Mouse (Mus musculus) liver, embryonic 15.5 days (tissue): Measurements from ENCODE around the gene Krtap19-4. TPM values are rescaled to one million over a fixed set of nuclear protein-coding genes. Genes with fewer than 3 reads are reported as not detected.

Experiments
- ATAC-seq: fragments of 200-750 bp; cut with Nextera tagmentation; 2 replicates; pipeline ENCODE4 v1.8.0; 2017; ENCODE audit warnings: moderate number of reproducible peaks, mild to moderate bottlenecking, moderate library complexity; ENCODE audit not compliant: insufficient read depth
- H3K27ac ChIP-seq: fragments of 300-500 bp; sonication (generic); replicated peaks from 2 replicates; pipeline ENCODE4 v1.5.1; 2015; ENCODE audit warnings: mild to moderate bottlenecking, inconsistent platforms
- H3K27me3 ChIP-seq: fragments of 300-500 bp; sonication (generic); 2 replicates; pipeline ENCODE4 v1.6.1; 2015; ENCODE audit warnings: mild to moderate bottlenecking, inconsistent platforms
- H3K36me3 ChIP-seq: fragments of 300-500 bp; sonication (generic); replicated peaks from 2 replicates; pipeline ENCODE4 v1.6.1; 2015; ENCODE audit warnings: moderate library complexity, mild to moderate bottlenecking, inconsistent platforms
- H3K4me1 ChIP-seq: fragments of 300-500 bp; sonication (generic); replicated peaks from 2 replicates; pipeline ENCODE4 v1.6.1; 2015; ENCODE audit warnings: inconsistent platforms
- H3K4me2 ChIP-seq: fragments of 300-500 bp; sonication (generic); 2 replicates; pipeline ENCODE4 v1.6.1; 2015; ENCODE audit warnings: moderate library complexity, mild to moderate bottlenecking, inconsistent platforms
- H3K4me3 ChIP-seq: fragments of 300-500 bp; sonication (generic); replicated peaks from 2 replicates; pipeline ENCODE4 v1.5.1; 2015; ENCODE audit warnings: mild to moderate bottlenecking, inconsistent platforms
- H3K9ac ChIP-seq: fragments of 300-500 bp; sonication (generic); 2 replicates; pipeline ENCODE4 v1.6.1; 2015; ENCODE audit warnings: moderate library complexity, mild to moderate bottlenecking, inconsistent platforms
- H3K9me3 ChIP-seq: fragments of 300-500 bp; sonication (generic); replicated peaks from 2 replicates; pipeline ENCODE4 v1.6.1; 2016; ENCODE audit warnings: inconsistent platforms
- WGBS: fragments of 180-500 bp; shearing (Covaris S2); methylation state at CpG from one replicate; pipeline ENCODE4 v1.1.7; 2015; ENCODE audit warnings: mixed read lengths; ENCODE audit not compliant: insufficient replicate concordance; 5-methylcytosine and 5-hydroxymethylcytosine counted together
- polyA plus RNA-seq: library from polyadenylated mRNA; unstranded; fragments of >200 nt; fragmentation: Nextera tagmentation; extraction: Ambion mirVana; gene quantifications from 2 replicates; pipeline ENCODE4 v1.2.1, GENCODE M21; 2015

Krtap19-4 gene
- polyA plus RNA-seq: not detected in 2 replicates

DNA sequence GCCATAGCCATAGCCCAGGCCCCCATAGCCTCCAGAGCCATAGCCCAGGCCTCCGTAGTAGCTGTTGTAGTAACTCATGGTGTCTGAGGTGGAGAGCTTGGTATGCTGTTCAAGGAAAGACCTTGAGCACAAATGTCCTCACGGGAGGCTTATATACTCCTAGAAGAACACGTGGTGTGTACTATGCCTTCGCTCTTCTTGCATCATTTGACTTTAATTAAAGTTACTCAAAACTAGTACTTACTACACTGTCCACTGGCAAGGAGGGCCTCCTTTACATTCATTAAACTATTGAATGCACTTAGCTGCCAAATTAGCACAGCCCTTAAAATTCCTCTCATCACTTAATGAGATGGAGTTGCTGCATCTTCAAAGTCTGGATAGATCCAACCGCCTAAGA lies at the start of gene Krtap19-4:
Gene Krtap19-4 (minus strand): TSS at position 101 of the 400 bp plus-strand sequence.
- Histone ChIP-seq H3K36me3 (no peaks in the 10 kb centered on the region), H3K4me2 (no peak within 1 kb of the TSS), H3K27ac (no peak within 1 kb of the TSS), H3K9me3 (no peaks in the 10 kb centered on the region), H3K4me1 (no peaks in the 10 kb centered on the region), H3K4me3 (no peak within 1 kb of the TSS), H3K27me3 (no peaks in the 10 kb centered on the region), H3K9ac (no peak within 1 kb of the TSS)
- WGBS: 75% methylated on average over 5 of the region's 5 CpGs
- no peak for ATAC-seq

GRCm38 (mm10) chr16:88932165-88932564 lies 47.3 kb upstream of the Krtap19-4 start, which contains the start of gene Krtap19-9b:
Krtap19-9b (minus strand) TSS chr16:88932265.
- Histone ChIP-seq H3K9ac (no peak within 1 kb of the TSS), H3K9me3 (no peaks in the 10 kb centered on the region), H3K4me1 (no peaks in the 10 kb centered on the region), H3K36me3 (no peaks in the 10 kb centered on the region), H3K4me3 (no peak within 1 kb of the TSS), H3K27me3 (no peaks in the 10 kb centered on the region), H3K4me2 (no peak within 1 kb of the TSS), H3K27ac (no peak within 1 kb of the TSS)
- no peak for ATAC-seq
- 61% methylated on average over 3 of the region's 3 CpGs for WGBS

DNA sequence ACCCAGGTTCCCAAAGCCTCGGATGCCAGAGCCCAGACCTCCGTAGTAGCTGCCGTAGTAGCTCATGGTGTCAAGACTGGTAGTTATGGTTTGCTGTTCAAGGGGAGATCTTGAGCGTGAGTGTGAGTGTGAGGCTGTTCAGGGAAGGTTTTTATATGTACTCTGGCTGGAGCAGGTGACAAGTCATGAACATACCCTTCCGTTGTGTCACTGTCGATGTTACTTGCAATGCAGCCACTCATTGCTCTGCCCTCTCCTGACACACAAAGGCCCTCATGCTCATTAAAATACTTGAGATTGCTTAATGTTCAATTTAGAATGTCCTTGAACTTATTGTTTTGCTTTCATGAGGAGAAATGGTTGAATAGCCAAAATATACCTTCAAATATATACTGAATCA lies 11.5 kb upstream of the Krtap19-4 start, which contains the start of gene Krtap19-5:
Gene Krtap19-5 (minus strand): TSS at position 101 of the 400 bp plus-strand sequence.
- no peak within 1 kb of the TSS for H3K27ac ChIP-seq
- WGBS: 72% methylated on average over 6 of the region's 6 CpGs

DNA sequence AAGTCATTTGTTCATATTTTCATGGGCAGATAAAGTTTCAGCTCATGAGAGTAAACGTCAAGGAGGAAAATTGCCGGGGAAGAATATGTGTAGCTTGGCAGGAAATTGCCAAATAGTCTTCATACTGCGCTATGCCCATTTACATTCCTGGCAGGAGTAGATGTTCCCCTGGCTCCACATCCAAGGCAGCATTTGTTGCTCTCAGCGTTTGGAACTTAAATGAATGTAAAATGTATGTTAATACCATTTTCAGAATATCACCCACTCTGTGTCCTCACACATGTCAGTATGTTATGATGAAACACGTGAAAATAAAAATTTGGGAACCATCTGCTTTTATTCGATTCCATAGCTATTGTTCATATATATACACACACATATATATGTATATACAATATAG lies 2.0 kb upstream of the Krtap19-4 start:
- Histone ChIP-seq H3K4me3 (no peak overlapping the region), H3K4me1 (no peaks in the 10 kb centered on the region), H3K27me3 (no peaks in the 10 kb centered on the region), H3K36me3 (no peaks in the 10 kb centered on the region), H3K9me3 (no peaks in the 10 kb centered on the region), H3K9ac (no peak overlapping the region), H3K4me2 (no peak overlapping the region), H3K27ac (no peak overlapping the region)
- no peak for ATAC-seq
- 65% methylated on average over 6 of the region's 6 CpGs for WGBS

More for the DNA sequence above, 11.5 kb upstream of the Krtap19-4 start, which contains the start of gene Krtap19-5:
- no peak for ATAC-seq
- Histone ChIP-seq H3K4me2 (no peak within 1 kb of the TSS), H3K36me3 (no peaks in the 10 kb centered on the region), H3K9ac (no peak within 1 kb of the TSS), H3K4me1 (no peaks in the 10 kb centered on the region), H3K27me3 (no peaks in the 10 kb centered on the region), H3K4me3 (no peak within 1 kb of the TSS), H3K9me3 (no peaks in the 10 kb centered on the region)

GRCm38 (mm10) chr16:88877938-88878337 lies 7.0 kb downstream of the Krtap19-4 start, which contains the start of gene Krtap19-3:
Krtap19-3 (minus strand) TSS chr16:88878038.
- H3K27me3 ChIP-seq: no peaks in the 10 kb centered on the region
- no peaks in the 10 kb centered on the region for H3K36me3 ChIP-seq
- no peak within 1 kb of the TSS for H3K27ac ChIP-seq
- H3K4me3 ChIP-seq: no peak within 1 kb of the TSS
- no peak within 1 kb of the TSS for H3K9ac ChIP-seq
- no peaks in the 10 kb centered on the region for H3K9me3 ChIP-seq
- 62% methylated on average over 2 of the region's 2 CpGs for WGBS
- no peak within 1 kb of the TSS for H3K4me2 ChIP-seq
- no peaks in the 10 kb centered on the region for H3K4me1 ChIP-seq
- ATAC-seq: no peak

DNA sequence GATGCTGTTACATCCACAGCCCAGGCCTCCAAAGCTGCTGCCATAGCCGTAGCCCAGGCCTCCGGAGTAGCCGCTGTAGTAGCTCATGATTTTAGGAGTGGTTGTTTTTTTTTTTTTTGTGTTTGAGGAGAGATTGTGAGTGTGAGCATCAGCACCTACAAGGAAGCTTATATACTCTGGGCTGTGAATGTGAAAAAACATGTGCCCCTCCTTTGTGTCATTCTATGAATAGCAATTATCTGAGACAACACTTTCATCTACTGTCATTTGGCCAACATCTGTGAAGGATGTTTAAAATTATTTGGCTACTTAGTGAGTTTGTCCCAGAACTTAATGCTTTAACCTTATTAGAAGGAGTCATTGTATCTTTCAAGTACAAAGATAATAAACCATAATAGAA lies 10.7 kb downstream of the Krtap19-4 start, which contains the start of gene Krtap19-2:
Gene Krtap19-2 (minus strand): TSS at position 101 of the 400 bp plus-strand sequence.
- Histone ChIP-seq H3K9ac (no peak within 1 kb of the TSS), H3K9me3 (no peaks in the 10 kb centered on the region), H3K27ac (no peak within 1 kb of the TSS), H3K27me3 (no peaks in the 10 kb centered on the region), H3K4me1 (no peaks in the 10 kb centered on the region), H3K4me3 (no peak within 1 kb of the TSS), H3K36me3 (no peaks in the 10 kb centered on the region), H3K4me2 (no peak within 1 kb of the TSS)
- 89% methylated on average over 3 of the region's 3 CpGs for WGBS
- no peak for ATAC-seq

- no peaks in the 10 kb centered on the region for H3K36me3 ChIP-seq
- WGBS: 71% methylated on average over 6 of the region's 6 CpGs
- H3K27ac ChIP-seq: no peak within 1 kb of the TSS
- ATAC-seq: no peak
- no peak within 1 kb of the TSS for H3K4me2 ChIP-seq
- H3K4me3 ChIP-seq: no peak within 1 kb of the TSS
- no peaks in the 10 kb centered on the region for H3K27me3 ChIP-seq
- H3K9ac ChIP-seq: no peak within 1 kb of the TSS
- no peaks in the 10 kb centered on the region for H3K4me1 ChIP-seq
- H3K9me3 ChIP-seq: no peaks in the 10 kb centered on the region
Measured at GRCm38 (mm10) chr16:88869311-88869710, 15.6 kb downstream of the Krtap19-4 start, which contains the start of gene Krtap19-1. Krtap19-1 (minus strand) TSS chr16:88869411.

DNA sequence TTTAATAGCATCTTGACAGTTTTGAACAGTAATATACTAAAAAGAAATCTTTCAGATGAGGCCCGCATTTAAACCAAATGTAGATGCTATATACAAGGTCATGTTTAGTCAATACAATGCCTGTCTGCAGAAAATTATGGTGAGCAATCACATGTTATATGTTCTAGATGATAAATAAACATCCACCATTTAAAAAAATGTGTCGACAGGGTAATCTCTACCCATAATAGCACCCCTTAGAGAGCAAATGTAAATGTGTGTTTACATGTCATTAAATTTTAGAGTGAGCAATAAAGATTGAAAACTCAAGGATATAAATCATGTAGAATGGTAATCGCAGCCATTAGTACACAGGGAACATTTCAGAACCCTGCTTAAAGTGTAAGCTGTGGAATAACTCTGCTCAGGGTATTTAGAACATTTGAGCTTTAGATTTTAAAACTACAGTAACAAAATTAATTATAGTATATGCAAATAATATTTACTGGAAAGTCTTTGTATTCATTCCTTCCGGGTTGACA lies 19.9 kb downstream of the Krtap19-4 start:
- no peak overlapping the region for H3K4me3 ChIP-seq
- H3K27ac ChIP-seq: no peak overlapping the region
- H3K36me3 ChIP-seq: no peaks in the 10 kb centered on the region
- H3K27me3 ChIP-seq: no peaks in the 10 kb centered on the region
- no peak for ATAC-seq
- H3K4me1 ChIP-seq: no peaks in the 10 kb centered on the region
- no peak overlapping the region for H3K9ac ChIP-seq
- H3K9me3 ChIP-seq: no peaks in the 10 kb centered on the region
- no peak overlapping the region for H3K4me2 ChIP-seq
- 61% methylated on average over 4 of the region's 4 CpGs for WGBS

DNA sequence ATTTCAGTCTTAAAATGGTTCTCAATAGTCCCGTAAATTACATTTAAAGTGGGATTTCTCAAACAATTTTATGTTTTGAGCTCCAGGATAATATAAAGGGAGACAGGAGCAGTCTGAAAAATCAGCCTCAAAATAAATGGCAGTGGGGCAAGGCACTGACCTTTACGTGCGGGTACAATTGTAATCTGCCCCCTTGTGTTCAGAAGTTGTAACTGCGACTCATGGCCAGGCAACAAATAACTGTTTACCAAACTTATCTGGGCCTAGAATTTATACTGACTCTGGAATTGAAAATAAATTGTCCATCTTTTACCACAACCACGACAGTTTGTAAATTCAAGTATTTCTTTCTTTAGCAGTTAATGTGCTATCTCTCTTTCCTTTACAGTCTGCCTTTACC lies 33.4 kb downstream of the Krtap19-4 start:
- Histone ChIP-seq H3K27ac (no peak overlapping the region), H3K4me3 (no peak overlapping the region), H3K36me3 (no peaks in the 10 kb centered on the region), H3K9me3 (0 out of 2 replicates have a peak, but pooled peaks cover 2% of the 10 kb centered on the region), H3K4me2 (no peak overlapping the region), H3K4me1 (no peaks in the 10 kb centered on the region), H3K9ac (no peak overlapping the region), H3K27me3 (no peaks in the 10 kb centered on the region)
- no peak for ATAC-seq
- 9% methylated on average over 5 of the region's 5 CpGs for WGBS

- no peak overlapping the region for H3K4me2 ChIP-seq
- no peaks in the 10 kb centered on the region for H3K9me3 ChIP-seq
- no peaks in the 10 kb centered on the region for H3K36me3 ChIP-seq
- no peak overlapping the region for H3K4me3 ChIP-seq
- no peak for ATAC-seq
- no peak overlapping the region for H3K9ac ChIP-seq
- 51% methylated on average over 4 of the region's 4 CpGs for WGBS
- H3K27me3 ChIP-seq: no peaks in the 10 kb centered on the region
- no peak overlapping the region for H3K27ac ChIP-seq
- H3K4me1 ChIP-seq: no peaks in the 10 kb centered on the region
Measured at GRCm38 (mm10) chr16:88848558-88848957, 36.3 kb downstream of the Krtap19-4 start.

DNA sequence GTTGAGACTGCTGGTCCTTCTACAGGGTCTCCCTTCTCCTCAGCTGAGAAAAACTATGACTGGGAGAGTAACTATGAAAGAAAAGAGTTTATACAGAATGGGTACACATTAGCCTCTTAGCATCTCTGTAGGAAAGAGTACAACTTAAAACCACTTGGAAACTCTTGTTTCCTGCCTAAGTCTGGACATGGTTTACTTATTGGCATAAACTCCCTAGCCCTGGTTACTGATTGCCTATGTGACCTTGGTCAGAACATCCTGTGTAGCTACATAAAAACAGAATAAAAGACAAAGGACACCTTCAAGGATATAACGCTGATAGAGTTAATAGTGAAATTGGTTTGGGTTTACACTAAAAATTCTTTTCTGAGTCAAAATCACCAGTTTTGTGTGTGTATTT lies 37.5 kb downstream of the Krtap19-4 start:
- 69% methylated on average over 1 of the region's 1 CpGs for WGBS
- H3K9ac ChIP-seq: no peak overlapping the region
- H3K4me3 ChIP-seq: no peak overlapping the region
- no peak for ATAC-seq
- no peaks in the 10 kb centered on the region for H3K4me1 ChIP-seq
- no peaks in the 10 kb centered on the region for H3K36me3 ChIP-seq
- no peak overlapping the region for H3K27ac ChIP-seq
- no peaks in the 10 kb centered on the region for H3K9me3 ChIP-seq
- no peaks in the 10 kb centered on the region for H3K27me3 ChIP-seq
- H3K4me2 ChIP-seq: no peak overlapping the region
